Mouse (Mus musculus) forebrain, embryonic 12.5 days (tissue): ENCODE results near the gene Slc12a9. TPM values are rescaled to one million over a fixed set of nuclear protein-coding genes. Genes with fewer than 3 reads are reported as not detected.
"Not testable (repeated sequence)": the region's sequence is repeated elsewhere in the genome, so short reads cannot be mapped to it uniquely, and the experiment has no call there.

Experiments
- ATAC-seq: fragments of 200-750 bp; cut with Nextera tagmentation; 2 replicates; pipeline ENCODE4 v1.8.0; 2017; ENCODE audit warnings: moderate TSS enrichment; ENCODE audit not compliant: low FRiP score
- H3K27ac ChIP-seq: fragments of 300-500 bp; sonication (generic); 2 replicates; pipeline ENCODE4 v1.5.1; 2016; ENCODE audit warnings: mild to moderate bottlenecking
- H3K27me3 ChIP-seq: fragments of 300-500 bp; sonication (generic); 2 replicates; pipeline ENCODE4 v1.6.1; 2016; ENCODE audit warnings: mild to moderate bottlenecking
- H3K36me3 ChIP-seq: fragments of 300-500 bp; sonication (generic); replicated peaks from 2 replicates; pipeline ENCODE4 v1.6.1; 2016; ENCODE audit warnings: mild to moderate bottlenecking
- H3K4me1 ChIP-seq: fragments of 300-500 bp; sonication (generic); 2 replicates; pipeline ENCODE4 v1.6.1; 2016
- H3K4me2 ChIP-seq: fragments of 300-500 bp; sonication (generic); 2 replicates; pipeline ENCODE4 v1.6.1; 2016; ENCODE audit warnings: mild to moderate bottlenecking, moderate library complexity
- H3K4me3 ChIP-seq: fragments of 300-500 bp; sonication (generic); replicated peaks from 2 replicates; pipeline ENCODE4 v1.5.1; 2016; ENCODE audit warnings: mild to moderate bottlenecking
- H3K9ac ChIP-seq: fragments of 300-500 bp; sonication (generic); 2 replicates; pipeline ENCODE4 v1.6.1; 2016; ENCODE audit warnings: mild to moderate bottlenecking
- H3K9me3 ChIP-seq: fragments of 300-500 bp; sonication (generic); 2 replicates; pipeline ENCODE4 v1.6.1; 2016
- WGBS: fragments of 180-500 bp; shearing (Covaris S2); methylation state at CpG from one replicate; pipeline ENCODE4 v1.1.7; 2016; 5-methylcytosine and 5-hydroxymethylcytosine counted together
- polyA plus RNA-seq: library from polyadenylated mRNA; unstranded; fragments of >200 nt; fragmentation: Nextera tagmentation; extraction: Ambion mirVana; gene quantifications from 2 replicates; pipeline ENCODE4 v1.2.1, GENCODE M21; 2016

Slc12a9 gene
- polyA plus RNA-seq, 1 experiment from 2014 or later = 17.4 TPM

DNA sequence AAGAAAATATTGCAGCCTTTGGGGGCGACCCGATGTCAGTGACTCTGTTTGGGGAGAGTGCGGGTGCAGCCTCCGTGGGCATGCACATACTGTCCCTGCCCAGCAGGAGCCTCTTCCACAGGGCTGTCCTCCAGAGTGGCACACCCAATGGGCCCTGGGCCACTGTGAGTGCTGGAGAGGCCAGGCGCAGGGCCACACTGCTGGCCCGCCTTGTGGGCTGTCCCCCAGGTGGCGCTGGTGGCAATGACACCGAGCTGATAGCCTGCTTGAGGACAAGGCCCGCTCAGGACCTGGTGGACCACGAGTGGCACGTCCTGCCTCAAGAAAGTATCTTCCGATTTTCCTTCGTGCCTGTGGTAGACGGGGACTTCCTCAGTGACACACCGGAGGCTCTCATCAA, 42.7 kb downstream of the Slc12a9 start:
- Histone ChIP-seq H3K9me3 (no peaks in the 10 kb centered on the region), H3K4me3 (no peak overlapping the region; the same call in 1 of the 2 replicates), H3K36me3 (peaks cover 9% of the 10 kb centered on the region), H3K9ac (no peak overlapping the region), H3K4me1 (peaks cover 53% of the 10 kb centered on the region), H3K27me3 (peaks cover 62% of the 10 kb centered on the region), H3K4me2 (0 out of 2 replicates have a peak overlapping the region, but pooled peaks have one; percentile 1), H3K27ac (no peak overlapping the region)
- 21% methylated on average over 15 of the region's 15 CpGs for WGBS
- ATAC-seq = no peak

DNA sequence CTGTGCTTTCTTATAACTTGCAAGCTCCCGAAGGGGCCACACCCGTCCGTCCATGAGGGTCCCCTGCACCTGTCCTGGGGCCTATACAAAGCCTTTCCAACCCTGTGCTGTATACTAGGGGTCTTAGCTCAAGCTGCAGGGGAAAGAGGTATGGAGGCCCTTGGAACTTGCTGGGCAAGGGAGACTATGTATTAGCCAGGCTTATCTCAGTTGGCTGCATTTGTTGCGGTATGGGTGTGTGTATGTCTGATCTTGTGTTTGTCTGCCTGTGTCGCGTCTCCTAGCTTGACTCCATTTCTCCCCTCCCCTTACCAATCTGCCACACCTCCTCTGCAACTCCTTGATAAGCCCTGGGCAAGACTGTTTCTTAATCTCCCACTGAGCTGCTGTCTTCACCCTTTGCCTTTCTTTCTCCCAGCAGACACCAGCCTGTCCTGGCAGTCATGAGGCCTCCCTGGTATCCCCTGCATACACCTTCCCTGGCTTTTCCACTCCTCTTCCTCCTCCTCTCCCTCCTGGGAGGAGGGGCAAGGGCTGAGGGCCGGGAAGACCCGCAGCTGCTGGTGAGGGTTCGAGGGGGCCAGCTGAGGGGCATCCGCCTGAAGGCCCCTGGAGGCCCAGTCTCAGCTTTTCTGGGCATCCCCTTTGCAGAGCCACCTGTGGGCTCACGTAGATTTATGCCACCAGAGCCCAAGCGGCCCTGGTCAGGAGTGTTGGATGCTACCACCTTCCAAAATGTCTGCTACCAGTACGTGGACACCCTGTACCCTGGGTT, 43.6 kb downstream of the Slc12a9 start:
- Histone ChIP-seq H3K4me3 (no peak overlapping the region), H3K9ac (no peak overlapping the region)
- 62% methylated on average over 13 of the region's 13 CpGs for WGBS

DNA sequence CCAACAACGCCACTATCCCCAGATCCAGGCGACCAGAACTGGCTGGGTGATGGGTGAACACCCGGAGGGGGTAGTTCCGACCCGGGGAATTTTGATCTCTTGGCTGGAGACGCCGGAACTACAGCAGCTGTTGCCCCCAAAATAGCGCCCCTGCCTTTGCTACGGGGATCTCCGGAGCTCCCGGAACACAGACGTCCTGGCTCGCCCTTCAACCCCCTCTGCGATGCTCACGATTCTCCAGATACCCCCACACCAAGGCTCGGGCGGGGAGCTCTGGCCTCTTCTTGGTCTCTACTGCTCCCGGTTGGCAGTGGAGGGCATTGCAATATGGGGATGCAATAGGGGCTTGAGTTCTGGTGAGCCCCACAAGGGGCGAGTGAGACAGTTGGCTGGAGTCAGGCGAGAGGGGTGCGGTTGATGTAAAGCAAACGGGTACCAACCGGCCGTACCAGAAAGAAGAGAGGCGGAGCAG, 44.4 kb downstream of the Slc12a9 start:
- 4% methylated on average over 25 of the region's 25 CpGs for WGBS
- H3K27me3 ChIP-seq = peaks cover 62% of the 10 kb centered on the region
- H3K27ac ChIP-seq = no peak overlapping the region
- H3K4me3 ChIP-seq = peak overlapping the region; percentile 51
- peaks cover 42% of the 10 kb centered on the region for H3K4me1 ChIP-seq
- no peaks in the 10 kb centered on the region for H3K9me3 ChIP-seq
- no peaks in the 10 kb centered on the region for H3K36me3 ChIP-seq
- H3K9ac ChIP-seq = 0 out of 2 replicates have a peak overlapping the region, but pooled peaks have one; percentile 48
- ATAC-seq = no peak
- peak overlapping the region; percentile 88 for H3K4me2 ChIP-seq

More for the DNA sequence above, 43.6 kb downstream of the Slc12a9 start:
- peaks cover 62% of the 10 kb centered on the region for H3K27me3 ChIP-seq
- no peaks in the 10 kb centered on the region for H3K9me3 ChIP-seq
- H3K4me1 ChIP-seq = peaks cover 45% of the 10 kb centered on the region
- H3K27ac ChIP-seq = 0 out of 2 replicates have a peak overlapping the region, but pooled peaks have one; percentile 25
- no peak overlapping the region for H3K4me2 ChIP-seq
- ATAC-seq = no peak
- H3K36me3 ChIP-seq = peaks cover under 1% of the 10 kb centered on the region; the same call in 1 of the 2 replicates

DNA sequence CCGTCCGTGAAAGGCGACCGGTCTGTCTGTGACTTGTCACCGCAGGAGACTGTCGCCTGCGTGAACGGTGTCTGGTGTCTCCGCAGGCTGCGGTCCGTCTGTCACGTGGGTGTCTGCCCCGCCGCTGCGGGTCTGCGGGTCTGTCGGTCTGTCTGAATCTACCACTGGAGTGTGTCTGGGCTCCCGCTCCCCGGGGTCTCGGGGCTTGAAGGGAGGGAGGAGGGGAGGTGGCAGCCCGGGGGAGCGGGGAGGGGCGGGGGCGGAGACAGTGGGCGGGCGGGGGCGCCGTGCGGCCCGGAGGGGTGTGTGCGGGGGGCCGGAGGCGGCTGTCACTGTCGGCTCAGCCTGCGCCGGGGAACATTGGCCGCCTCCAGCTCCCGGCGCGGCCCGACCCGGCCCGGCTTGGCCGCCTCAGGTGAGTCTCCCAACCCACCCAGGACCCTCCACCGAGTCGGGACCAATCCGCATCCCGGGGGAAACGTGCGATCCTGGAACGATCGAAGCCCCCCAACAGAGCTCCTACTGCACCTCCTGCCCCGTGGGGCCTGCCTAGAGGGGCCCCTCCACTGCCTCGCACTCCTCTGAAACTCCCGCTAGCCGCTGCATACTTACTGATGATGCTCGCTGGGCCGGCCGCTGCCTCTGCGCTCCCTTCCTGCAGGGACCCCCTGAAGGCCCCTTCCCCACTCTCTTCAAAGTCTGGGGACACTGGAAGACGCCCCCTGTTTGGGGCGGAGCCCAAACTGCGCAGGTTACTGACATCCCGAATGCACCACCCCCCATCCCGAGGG, 45.2 kb downstream of the Slc12a9 start:
- no peak overlapping the region for H3K27ac ChIP-seq
- H3K9ac ChIP-seq = peak overlapping the region; percentile 48
- 0 out of 2 replicates have a peak, but pooled peaks have one; percentile 12 for ATAC-seq
- H3K27me3 ChIP-seq = peaks cover 62% of the 10 kb centered on the region
- H3K36me3 ChIP-seq = no peaks in the 10 kb centered on the region
- WGBS = 0% methylated on average over 53 of the region's 65 CpGs
- peak overlapping the region; percentile 88 for H3K4me2 ChIP-seq
- peaks cover 33% of the 10 kb centered on the region for H3K4me1 ChIP-seq
- H3K4me3 ChIP-seq = peak overlapping the region; percentile 51
- H3K9me3 ChIP-seq = no peaks in the 10 kb centered on the region

DNA sequence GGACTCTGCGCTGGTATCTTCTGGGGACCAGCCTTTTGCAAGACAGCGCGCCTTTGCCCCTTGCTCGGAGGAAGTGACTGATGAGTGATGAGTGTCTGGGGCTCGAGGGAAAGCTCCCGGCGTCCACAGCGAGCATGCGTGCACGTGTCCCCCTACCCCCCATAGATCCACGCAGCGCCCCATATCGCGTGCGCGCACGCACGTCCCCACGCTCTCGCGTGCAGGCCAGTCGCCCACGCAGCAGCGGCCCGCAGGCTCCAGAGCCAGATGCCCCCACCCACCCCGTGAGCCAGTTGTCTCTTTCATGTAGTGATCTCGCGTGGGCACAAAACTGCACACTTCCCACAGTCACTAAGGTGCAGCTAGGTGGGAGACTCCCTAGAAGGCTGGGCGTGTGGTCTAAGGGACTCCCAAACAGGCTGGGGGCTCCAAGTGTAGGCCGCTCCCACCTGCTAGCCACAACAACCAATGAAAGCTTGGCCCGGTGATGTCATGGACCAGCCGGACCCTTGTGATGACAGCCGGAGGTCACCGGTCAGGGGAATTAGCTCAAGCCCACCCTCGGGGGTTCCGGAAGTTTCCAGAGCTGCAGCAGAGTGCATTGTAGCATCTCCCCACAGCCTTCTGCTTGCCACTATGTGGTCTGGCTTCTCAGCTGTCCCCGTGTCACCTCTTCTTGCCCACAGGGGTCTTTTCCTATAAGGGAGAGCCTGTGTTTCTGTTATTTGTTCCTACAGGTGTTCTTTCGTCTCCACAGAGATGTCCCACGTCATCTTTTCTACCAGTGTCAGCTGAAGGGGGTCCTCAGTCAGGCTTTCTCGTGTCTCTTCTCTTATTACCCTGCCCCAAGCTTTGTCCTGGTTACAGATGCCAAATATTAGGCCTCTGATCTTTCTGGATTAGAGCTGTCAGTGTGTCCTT, 46.1 kb downstream of the Slc12a9 start, which contains the start of gene Ache:
TSS of gene Ache (plus strand) at position 488 of the 921 bp plus-strand sequence.
- H3K27ac ChIP-seq = peak within 1 kb of the TSS; percentile 1; the same call in 1 of the 2 replicates
- H3K9me3 ChIP-seq = no peaks in the 10 kb centered on the region
- peaks cover 28% of the 10 kb centered on the region for H3K4me1 ChIP-seq
- peak within 1 kb of the TSS; percentile 51 for H3K4me3 ChIP-seq
- peak within 1 kb of the TSS; percentile 48 for H3K9ac ChIP-seq
- peaks cover 58% of the 10 kb centered on the region for H3K27me3 ChIP-seq
- H3K36me3 ChIP-seq = no peaks in the 10 kb centered on the region
- 1% methylated on average over 40 of the region's 40 CpGs for WGBS
- ATAC-seq = peak; percentile 54
- peak within 1 kb of the TSS; percentile 88 for H3K4me2 ChIP-seq

DNA sequence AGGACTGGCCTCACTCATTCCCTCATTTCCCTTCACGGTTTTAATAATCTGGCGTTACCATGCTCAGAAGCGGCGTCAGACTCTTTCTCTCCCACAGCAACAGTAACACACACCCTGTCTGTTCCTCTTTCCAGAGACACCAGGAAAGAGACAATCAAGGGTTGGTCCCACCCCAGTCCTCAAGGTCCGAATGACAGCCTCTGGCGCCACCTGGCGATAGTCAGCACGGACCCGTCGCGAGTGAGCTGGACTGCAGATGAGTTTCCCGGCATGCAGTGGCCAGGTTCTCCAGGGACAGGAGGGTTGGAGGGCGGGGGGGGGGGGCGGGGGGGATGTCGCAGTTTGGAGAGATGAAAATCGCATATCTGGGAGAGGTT, 46.8 kb downstream of the Slc12a9 start:
- Histone ChIP-seq H3K9ac (peak overlapping the region; percentile 48; the same call in 1 of the 2 replicates), H3K9me3 (no peaks in the 10 kb centered on the region), H3K27ac (no peak overlapping the region), H3K36me3 (no peaks in the 10 kb centered on the region), H3K4me3 (peak overlapping the region; percentile 51), H3K4me1 (peaks cover 28% of the 10 kb centered on the region), H3K4me2 (peak overlapping the region; percentile 88), H3K27me3 (peaks cover 51% of the 10 kb centered on the region)
- ATAC-seq = peak; percentile 78
- 3% methylated on average over 16 of the region's 16 CpGs for WGBS

DNA sequence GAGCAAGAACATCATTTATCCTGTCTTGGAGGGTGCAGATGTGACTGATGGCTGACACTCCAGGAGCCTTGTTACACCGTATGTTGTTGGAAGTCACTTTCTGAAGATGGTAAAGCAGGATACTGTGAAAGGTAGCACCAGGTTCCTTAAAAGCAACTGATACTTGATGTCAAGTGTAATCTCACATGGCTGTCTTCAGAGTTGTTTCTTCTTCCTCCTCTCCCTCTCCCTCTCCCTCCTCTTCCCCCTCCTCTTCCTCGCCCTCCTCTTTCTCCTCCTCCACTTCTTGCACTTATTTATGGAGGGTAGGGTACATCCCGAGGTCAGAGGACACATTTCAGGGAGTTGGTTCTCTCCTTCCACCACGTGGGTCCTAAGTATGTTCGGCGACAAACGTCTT, 47.4 kb downstream of the Slc12a9 start:
- no peak for ATAC-seq
- no peak overlapping the region for H3K9ac ChIP-seq
- WGBS = 58% methylated on average over 7 of the region's 7 CpGs
- peaks cover 28% of the 10 kb centered on the region for H3K4me1 ChIP-seq
- H3K36me3 ChIP-seq = no peaks in the 10 kb centered on the region
- H3K27me3 ChIP-seq = peaks cover 45% of the 10 kb centered on the region
- H3K27ac ChIP-seq = no peak overlapping the region
- H3K4me3 ChIP-seq = no peak overlapping the region
- no peaks in the 10 kb centered on the region for H3K9me3 ChIP-seq
- no peak overlapping the region for H3K4me2 ChIP-seq

DNA sequence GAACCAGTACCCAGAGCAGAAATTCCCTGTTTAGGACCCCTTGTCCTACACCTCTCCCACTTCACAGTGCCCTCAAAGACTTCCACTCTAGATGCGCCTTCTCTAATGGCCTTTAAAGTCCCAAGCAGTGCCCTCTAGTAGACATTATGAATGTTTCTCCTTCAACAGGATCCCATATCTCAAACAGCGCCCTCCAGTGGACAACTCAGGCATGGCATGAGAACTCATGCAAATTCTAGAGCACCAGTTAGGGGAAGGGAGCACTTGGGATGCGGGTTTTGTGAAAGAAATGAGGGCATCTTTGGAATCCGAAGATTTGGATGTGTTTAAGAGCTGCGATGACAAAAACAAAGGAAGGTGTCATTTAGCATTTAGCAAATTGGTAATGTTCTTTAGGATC, 48.4 kb downstream of the Slc12a9 start:
- ATAC-seq = no peak
- Histone ChIP-seq H3K36me3 (no peaks in the 10 kb centered on the region), H3K9me3 (no peaks in the 10 kb centered on the region), H3K4me2 (no peak overlapping the region), H3K27ac (no peak overlapping the region), H3K4me1 (peaks cover 28% of the 10 kb centered on the region), H3K9ac (no peak overlapping the region), H3K27me3 (peaks cover 35% of the 10 kb centered on the region), H3K4me3 (no peak overlapping the region)
- 62% methylated on average over 5 of the region's 5 CpGs for WGBS

DNA sequence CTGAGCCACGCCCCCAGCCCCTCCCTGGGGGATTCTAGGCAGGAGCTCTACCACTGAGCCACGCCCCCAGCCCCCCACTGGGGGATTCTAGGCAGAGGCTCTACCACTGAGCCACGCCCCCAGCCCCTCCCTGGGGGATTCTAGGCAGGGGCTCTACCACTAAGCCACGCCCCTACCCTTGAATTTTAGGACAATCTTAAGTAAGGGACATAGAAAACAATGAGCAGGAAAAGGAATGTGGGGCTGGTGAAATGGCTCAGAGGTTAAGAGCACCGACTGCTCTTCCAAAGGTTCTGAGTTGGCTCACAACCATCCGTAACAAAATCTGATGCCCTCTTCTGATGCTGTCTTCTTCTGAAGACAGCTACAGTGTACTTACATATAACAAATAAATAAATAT, 49.0 kb downstream of the Slc12a9 start:
- not testable (repeated sequence) for H3K36me3 ChIP-seq, H3K4me2 ChIP-seq, ATAC-seq, H3K27ac ChIP-seq, H3K4me3 ChIP-seq, H3K9ac ChIP-seq, H3K9me3 ChIP-seq
- 85% methylated on average over 5 of the region's 6 CpGs for WGBS
- H3K27me3 ChIP-seq = peaks cover 29% of the 10 kb centered on the region
- H3K4me1 ChIP-seq = peaks cover 28% of the 10 kb centered on the region

DNA sequence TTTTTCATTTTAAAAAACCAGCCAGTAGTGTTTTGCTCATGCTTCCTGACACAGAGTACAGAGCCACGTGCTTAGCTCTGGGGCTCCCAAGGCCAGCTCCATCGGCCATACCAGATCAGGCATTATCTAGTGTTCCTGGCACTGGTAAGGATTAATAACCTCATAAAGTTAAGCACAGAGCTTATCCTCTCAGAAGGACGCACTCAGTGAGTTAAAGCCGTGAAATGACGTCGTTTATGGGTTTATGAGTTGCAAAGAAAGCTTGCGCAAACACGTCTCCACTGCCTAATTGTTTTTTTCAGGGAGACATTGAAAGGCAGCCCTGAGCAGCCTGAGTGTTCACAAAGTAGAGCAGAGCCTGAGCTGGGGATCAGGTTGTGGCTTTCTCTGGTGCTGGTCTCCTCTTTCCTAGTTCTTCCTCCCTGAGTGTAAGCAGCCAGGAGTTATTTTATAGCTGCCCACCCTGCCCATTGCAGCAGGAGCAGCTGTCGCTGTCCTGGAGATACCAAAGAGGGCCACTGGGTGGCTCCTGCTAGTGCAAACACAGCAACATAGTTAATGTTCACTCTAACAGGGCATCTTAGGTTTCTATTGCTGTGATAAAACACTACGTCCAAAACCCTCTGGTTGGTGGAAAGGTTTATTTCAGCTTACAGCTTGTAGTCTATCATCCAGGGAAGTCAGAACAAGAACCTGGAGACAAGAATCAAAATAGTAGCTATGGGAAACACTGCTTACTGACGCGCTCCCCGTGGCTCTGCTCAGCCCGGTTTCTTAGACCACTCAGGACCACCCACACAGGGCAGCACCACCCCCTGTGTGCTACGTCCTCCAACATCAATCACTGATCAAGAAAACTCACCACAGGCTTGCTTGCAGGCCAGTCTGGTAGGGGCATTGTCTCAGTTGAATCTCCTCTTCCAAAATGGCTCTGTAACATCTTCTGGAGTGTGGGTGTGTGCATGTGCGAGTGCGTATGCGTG, 55.7 kb downstream of the Slc12a9 start:
- H3K27me3 ChIP-seq = peaks cover 18% of the 10 kb centered on the region; the same call in 1 of the 2 replicates
- H3K4me3 ChIP-seq = no peak overlapping the region
- no peak overlapping the region for H3K4me2 ChIP-seq
- ATAC-seq = no peak
- H3K27ac ChIP-seq = no peak overlapping the region
- H3K4me1 ChIP-seq = no peaks in the 10 kb centered on the region
- WGBS = 55% methylated on average over 18 of the region's 18 CpGs
- H3K9me3 ChIP-seq = peaks cover 6% of the 10 kb centered on the region
- no peaks in the 10 kb centered on the region for H3K36me3 ChIP-seq
- no peak overlapping the region for H3K9ac ChIP-seq
